Mouse (Mus musculus) CH12.LX (cell line): ENCODE data around the gene Gm20388.

Experiments
- CTCF ChIP-seq, 2 experiments: IDR thresholded peaks in 1 of 2; conservative IDR thresholded peaks in 1 of 2; 2 replicates each; pipeline ENCODE4 v1.5.1; 2011 to 2012; ENCODE audit warnings: low read depth in 2 of 2, low read length in 2 of 2, improper control_type of control experiment in 1 of 2, inconsistent platforms in 1 of 2, mild to moderate bottlenecking in 1 of 2, moderate library complexity in 1 of 2
- ELF1 ChIP-seq: IDR thresholded peaks from 2 replicates; pipeline ENCODE4 v1.6.1; 2014; ENCODE audit warnings: low read depth, mild to moderate bottlenecking, inconsistent platforms, low read length, improper control_type of control experiment
- EP300 ChIP-seq: IDR thresholded peaks from 2 replicates; pipeline ENCODE4 v1.6.1; 2011; ENCODE audit warnings: low read length, improper control_type of control experiment
- GABPA ChIP-seq: IDR thresholded peaks from 2 replicates; pipeline ENCODE4 v1.6.1; 2012; ENCODE audit warnings: low read depth, low read length, improper control_type of control experiment, inconsistent platforms; ENCODE audit not compliant: insufficient replicate concordance
- MAX ChIP-seq: IDR thresholded peaks from 2 replicates; pipeline ENCODE4 v1.6.1; 2011; ENCODE audit warnings: low read length, improper control_type of control experiment
- PAX5 ChIP-seq: IDR thresholded peaks from 2 replicates; pipeline ENCODE4 v1.6.1; 2012; ENCODE audit warnings: low read length, inconsistent platforms, mixed read lengths
- POLR2A ChIP-seq: IDR thresholded peaks from 2 replicates; pipeline ENCODE4 v1.6.1; 2011; ENCODE audit warnings: low read depth, mild to moderate bottlenecking, improper control_type of control experiment, low read length
- RCOR1 ChIP-seq: conservative IDR thresholded peaks from 2 replicates; pipeline ENCODE4 v1.6.1; 2012; ENCODE audit warnings: low read depth, mild to moderate bottlenecking, inconsistent platforms, low read length, improper control_type of control experiment
- TBP ChIP-seq: conservative IDR thresholded peaks from 2 replicates; pipeline ENCODE4 v1.6.1; 2011; ENCODE audit warnings: low read depth, low read length, improper control_type of control experiment
- ZC3H11A ChIP-seq: IDR thresholded peaks from 2 replicates; pipeline ENCODE4 v1.6.1; 2012; ENCODE audit warnings: low read depth, mild to moderate bottlenecking, inconsistent platforms, low read length, improper control_type of control experiment

DNA sequence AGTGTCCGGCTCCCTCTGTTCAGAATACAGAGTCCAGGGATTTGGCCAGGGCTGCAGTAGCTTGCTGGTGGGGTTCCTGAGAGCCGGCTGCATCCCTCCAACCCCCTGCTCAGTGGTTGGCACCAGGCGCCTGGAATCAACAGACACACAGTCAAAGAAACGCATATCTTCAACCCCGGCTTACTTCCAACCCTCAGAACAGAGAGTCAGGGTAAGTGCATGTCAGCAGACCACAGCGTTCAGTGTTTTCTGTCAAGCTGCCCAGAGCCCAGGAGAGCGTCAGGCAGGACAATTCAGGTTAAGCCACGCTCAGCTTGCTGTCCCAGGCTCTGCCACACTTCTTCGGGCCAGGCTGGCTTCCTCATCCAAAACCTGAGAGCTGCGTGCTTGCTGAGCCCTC is 1770.8 kb downstream of the Gm20388 start:
- TF ChIP-seq ZC3H11A (no peak), POLR2A (no peak), CTCF (conservative IDR thresholded peaks at IDR 0.05 in 1 of 2, IDR thresholded peaks at IDR 0.05 in 1 of 2; ENCODE audit: low read depth in 2 of 2, low read length in 2 of 2) (no peak), PAX5 (no peak), EP300 (no peak), GABPA (no peak), ELF1 (no peak), TBP (no peak), RCOR1 (no peak), MAX (no peak)
